In the genomic region with DNA sequence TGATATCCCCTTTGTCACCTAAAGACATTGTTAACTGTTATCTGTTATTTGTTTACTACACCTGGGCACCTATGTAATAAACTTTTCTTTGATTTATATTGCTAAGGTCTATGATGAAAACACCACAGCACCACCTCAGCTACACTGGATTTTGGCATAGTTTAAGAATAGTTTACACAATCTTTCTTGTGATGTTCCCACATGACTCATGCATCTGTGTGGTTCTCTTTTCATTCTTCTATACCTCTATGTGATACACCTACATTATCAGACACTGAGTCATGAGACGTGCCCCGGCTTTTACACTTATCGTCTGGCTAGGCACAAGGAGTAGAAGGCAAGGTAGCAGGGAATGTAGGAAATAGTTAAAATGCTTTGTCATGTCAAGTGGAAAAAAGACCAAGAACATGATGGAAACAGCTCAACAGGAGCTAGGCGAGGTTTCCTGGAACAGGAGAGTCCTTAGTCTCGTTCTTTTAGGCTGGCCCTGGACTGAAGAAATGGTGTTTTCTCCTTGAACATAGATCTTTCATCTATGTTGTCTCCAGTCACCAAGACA, we compare ENCODE assay signal across 1 mouse cellular context.
TF ChIP-seq lines count a peak whose summit lies in the region.

No protein-coding gene starts in this region.

TF ChIP-seq in CH12.LX, 34 proteins besides CTCF, POLR2A, EP300 and RAD21 (continued from another document):
- TF ChIP-seq E2F4 (IDR thresholded peaks at IDR 0.05; ENCODE audit: insufficient replicate concordance, low read depth, low read length) (no peak), CHD2 (IDR thresholded peaks at IDR 0.05; ENCODE audit: low read length) (no peak), CHD1 (IDR thresholded peaks at IDR 0.05; ENCODE audit: low read depth, low read length) (no peak), MAX (IDR thresholded peaks at IDR 0.05; ENCODE audit: low read length) (no peak), SMC3 (IDR thresholded peaks at IDR 0.05; ENCODE audit: low read depth, low read length) (no peak), HCFC1 (IDR thresholded peaks at IDR 0.05; ENCODE audit: low read depth, low read length) (no peak), PAX5 (IDR thresholded peaks at IDR 0.05; ENCODE audit: low read length) (no peak)
